Mouse (Mus musculus): Measurements from ENCODE around the gene Arhgap25.
"Not testable (repeated sequence)": the region's sequence is repeated elsewhere in the genome, so short reads cannot be mapped to it uniquely, and the experiment has no call there.

The Arhgap25 gene

DNA sequence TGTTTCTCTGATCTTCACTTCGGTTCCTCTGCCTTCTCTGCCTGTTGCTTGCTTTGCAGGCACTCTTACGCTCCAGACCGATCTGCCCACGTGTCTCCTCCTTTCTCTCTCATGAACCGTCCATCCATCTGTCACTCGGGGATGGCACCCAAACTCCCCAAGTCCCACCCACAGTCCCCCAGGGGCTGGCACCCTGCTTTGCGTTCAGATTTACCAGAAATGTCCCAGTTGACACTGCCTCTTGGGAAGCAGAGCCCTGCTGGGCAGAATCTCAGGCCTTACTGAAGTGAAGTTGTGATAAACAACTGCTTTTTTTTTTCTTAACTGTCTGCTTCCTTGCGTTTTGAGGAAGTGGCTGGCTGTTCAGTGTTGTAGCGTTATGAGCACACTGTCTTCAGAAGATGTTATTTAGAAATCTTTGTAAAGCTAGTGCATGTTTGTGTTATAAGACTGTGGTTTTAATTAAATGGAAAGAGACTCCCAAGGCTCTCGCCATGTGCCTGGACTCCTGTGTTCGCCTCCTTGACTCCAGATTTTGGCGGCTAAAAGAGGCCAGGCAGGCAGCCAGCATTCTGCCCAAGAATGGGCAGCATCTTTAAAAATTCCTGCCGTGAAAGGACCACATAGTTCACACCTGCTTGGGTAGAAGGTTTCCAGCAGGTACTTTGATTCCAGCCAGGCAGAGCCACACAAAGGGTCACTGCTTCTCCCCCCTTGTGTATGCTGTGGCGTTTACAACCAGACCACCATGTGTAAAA lies at the start of gene Arhgap25:
Arhgap25 (minus strand) TSS at position 307 of the 758 bp plus-strand sequence.
- ChIA-PET CTCF (interaction anchor here in 2 of 4 experiments (0.6 to 0.7 kb wide), 3 partner anchors 20 to 434 kb away, joined by 4 read pairs; no protein-coding TSS in a partner anchor), POLR2A (interaction anchor here in 1 of 4 experiments (0.6 kb wide), 1 partner anchor 96 kb away, joined by 5 read pairs; no protein-coding TSS in a partner anchor)

DNA sequence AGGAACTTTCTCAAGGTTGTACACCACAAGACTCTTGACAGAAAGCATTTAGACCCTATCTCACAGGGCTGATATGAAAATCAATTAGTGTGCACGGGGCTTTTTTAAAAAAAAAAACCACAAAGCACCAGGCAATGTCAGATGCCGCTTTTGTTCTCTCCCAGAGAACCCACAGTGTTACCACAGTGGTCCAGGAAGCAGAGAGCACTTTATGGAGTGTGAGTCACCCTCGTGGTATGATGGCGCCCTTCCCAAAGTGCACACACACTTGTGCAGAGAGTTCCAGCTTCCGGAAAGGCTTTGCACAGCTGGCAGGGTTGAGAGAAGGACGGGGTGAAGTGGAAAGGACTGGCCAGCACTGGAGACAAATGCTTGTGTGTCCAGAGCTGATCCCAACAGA lies 49.4 kb upstream of the Arhgap25 start:
- ChIA-PET CTCF (interaction anchor here in 1 of 4 experiments (1.8 kb wide), 1 partner anchor 116 kb away, joined by 4 read pairs; no protein-coding TSS in a partner anchor), POLR2A (interaction anchor here in 1 of 4 experiments (0.7 kb wide), 1 partner anchor 127 kb away, joined by 3 read pairs; no protein-coding TSS in a partner anchor)

DNA sequence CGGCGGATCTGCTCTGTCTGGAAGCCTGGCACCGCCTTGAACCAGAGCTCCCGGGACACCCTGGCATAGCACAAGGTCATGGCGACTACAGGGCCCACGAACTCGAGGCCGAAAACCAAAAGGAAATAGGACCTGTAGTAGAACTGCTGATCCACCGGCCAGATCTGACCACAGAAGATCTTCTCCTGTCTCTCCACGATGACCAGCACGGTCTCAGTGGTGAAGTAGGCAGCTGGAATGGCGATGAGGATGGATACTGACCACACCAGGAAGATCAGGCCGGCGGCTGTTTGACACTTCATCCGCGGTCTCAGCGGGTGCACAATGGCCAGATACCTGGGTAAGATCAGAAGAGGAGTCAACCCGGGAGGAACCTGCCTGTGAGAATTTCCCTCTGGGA lies 48.5 kb upstream of the Arhgap25 start:
- ChIA-PET CTCF (interaction anchor here in 1 of 4 experiments (1.8 kb wide), 1 partner anchor 115 kb away, joined by 4 read pairs; no protein-coding TSS in a partner anchor), POLR2A (interaction anchor here in 1 of 4 experiments (0.6 kb wide), 1 partner anchor 158 kb away, joined by 3 read pairs; no protein-coding TSS in a partner anchor)

DNA sequence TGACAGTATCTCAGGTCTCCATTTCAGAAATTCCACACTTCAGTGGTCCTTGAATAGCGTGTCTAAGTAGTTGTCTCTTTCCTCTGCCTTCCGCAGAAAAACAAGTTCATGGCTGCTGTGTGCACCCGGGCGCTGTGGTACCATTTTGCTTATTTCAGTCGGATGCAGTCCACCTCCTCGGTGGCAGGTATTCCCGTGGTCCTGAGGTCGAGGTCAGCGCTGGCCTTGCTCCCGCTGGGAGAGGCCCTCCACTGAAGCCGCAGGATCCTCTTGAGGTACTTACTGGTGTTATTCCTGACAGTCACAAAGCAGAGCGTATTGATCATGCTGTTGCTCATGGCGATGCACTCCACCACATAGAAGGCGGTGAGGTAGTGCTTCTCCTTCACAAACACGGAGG lies 48.0 kb upstream of the Arhgap25 start:
- ChIA-PET CTCF (no interaction called here), POLR2A (no interaction called here)

DNA sequence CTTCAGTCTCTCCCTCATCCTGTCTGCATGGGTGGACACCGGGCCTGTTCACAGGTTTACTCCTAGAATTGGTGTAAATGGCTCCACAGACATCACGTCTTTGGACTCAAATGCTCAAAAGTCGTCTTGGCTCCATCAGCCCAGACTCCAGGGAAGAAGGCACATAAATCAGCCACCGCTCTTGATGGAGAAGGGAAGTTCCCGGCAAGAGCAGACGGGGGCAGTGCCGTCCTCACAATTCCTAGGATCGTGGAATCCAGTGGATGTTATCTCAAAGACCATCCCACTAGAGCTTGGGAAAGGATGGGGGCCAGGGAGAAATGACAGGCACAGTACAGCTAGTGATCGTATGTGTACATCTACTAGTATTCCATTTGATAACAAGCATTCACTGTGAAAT lies 45.2 kb upstream of the Arhgap25 start:
- POLR2A ChIA-PET: no interaction called here
- CTCF ChIA-PET: no interaction called here

DNA sequence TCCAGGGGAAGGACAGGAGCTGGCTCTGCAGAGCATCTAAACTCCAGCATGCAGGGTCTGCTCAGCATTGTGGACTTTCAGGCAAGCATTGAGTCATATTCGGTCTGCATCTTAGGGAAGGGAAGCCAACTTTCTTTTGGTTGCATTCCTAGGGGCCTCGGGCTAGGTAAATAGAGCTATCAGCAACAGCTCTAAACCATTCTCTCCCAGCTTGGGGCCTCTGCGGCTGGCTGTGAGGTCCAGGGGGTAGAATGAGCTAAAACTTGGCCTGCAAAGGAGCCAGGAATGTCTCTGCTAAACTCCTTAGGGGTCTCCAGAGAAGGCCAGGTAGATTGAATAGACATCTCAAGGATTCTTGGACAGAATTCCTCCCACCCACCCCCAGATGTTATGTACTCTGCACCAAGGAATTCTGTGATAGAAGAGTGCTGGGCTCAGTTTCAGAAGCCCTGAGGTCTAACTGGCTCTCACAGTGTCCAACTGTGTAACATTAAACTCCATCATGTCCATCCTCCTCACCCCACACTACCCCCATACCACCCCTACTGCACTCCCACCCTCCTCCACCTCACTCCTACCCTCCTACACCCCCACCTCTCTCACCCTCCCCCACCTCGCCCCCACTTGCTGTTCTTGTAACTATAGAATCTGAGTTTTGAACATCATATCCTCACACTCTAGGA lies 43.7 kb upstream of the Arhgap25 start:
- POLR2A ChIA-PET: no interaction called here
- CTCF ChIA-PET: no interaction called here

DNA sequence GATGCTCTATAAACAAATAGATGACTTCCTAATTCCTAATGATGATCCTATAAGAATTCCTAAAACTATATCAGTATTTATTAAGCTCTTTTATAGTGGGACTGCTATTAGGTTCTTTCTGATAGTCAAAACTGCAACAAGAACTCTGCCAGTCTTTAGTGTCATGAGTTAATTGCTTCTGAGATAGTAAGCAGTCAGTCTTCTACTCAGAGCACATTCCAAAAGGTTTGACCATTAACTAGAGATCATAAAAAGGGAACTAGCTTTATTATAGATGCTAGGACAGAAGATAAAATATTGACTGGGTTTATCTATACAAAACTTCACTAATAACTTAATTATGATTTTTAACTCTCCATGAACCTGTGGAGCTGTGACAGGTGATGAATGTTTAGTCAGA lies 38.8 kb upstream of the Arhgap25 start:
- CTCF ChIA-PET: not testable (repeated sequence)

DNA sequence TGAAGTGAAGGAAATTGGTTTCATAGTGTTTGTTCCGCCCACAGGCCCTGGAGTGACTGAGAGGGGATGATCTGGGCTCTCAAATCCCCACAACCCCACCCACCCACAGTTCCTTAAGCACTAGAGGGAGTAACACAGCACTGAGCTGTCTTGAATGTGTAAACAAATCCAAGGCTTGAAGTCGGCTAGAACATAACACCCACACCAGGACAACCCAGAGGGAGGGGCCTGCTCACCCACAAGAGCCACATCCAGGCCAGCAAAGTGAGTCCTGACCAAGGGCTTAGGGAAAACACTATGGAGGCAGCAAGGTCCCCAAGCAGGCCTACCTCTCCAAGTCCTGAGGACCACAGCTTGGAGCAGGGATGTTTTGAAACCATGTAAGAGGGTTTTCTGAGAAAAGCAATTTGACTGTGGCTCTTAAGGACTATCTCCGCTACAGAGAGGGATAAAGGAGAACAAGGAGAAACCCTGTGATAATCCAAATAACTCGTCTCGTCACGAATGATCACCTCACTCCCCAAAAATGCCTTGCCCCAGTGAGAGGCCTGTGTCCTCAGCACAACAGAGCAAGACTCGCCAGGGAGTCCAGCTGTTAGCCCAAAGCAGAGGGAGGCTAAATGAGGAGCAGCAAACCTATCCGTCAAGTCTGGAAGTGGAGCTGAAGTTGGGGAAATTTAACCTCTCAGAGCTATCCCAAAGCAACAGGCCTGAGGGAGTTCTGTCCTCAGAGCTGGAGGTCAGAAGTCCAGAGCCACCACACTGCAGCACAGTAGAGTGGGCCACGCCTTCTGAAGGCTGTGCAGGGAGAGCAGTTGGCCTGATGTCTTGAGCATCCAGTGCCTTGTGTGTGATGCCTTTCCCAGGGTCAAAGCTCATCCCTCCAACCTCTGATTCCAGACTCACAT lies 34.9 kb upstream of the Arhgap25 start:
- ChIA-PET CTCF (interaction anchor here (0.6 to 1.3 kb wide), 8 partner anchors 14 to 1202 kb away, joined by 3 to 4 read pairs (median 3); partner anchors contain the start of gene Fam136a (in 1 of the 4)), POLR2A (interaction anchor here in 2 of 4 experiments (0.6 to 1.1 kb wide), 8 partner anchors 11 to 417 kb away, joined by 3 to 6 read pairs (median 3); no protein-coding TSS in a partner anchor)

More for the DNA sequence above, 38.8 kb upstream of the Arhgap25 start:
- POLR2A ChIA-PET: not testable (repeated sequence)

DNA sequence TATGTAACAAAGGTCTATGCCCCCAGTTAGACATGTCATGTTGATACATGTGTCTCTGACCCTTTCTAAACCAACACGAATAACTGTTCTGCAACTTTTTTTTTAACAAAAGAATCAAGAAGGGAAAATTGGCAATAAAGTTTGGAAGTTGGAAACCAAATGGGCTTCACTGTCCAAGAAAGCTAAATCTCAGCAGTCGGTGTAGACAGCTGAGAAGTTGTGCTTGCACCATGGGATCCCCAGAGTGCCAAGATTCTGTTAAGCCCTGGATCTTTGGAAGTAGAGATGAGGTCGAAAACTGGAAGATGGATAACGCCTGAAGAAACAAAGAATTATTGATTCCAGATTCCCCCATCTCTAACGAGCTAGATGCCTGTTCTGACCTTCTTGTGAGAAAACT lies 32.1 kb upstream of the Arhgap25 start:
- ChIA-PET CTCF (interaction anchor here in 2 of 4 experiments (0.6 to 1.6 kb wide), 3 partner anchors 99 to 443 kb away, joined by 3 to 14 read pairs (median 4); no protein-coding TSS in a partner anchor), POLR2A (interaction anchor here in 2 of 4 experiments (0.7 to 1.1 kb wide), 2 partner anchors 20 to 54 kb away, joined by 3 read pairs; no protein-coding TSS in a partner anchor)

DNA sequence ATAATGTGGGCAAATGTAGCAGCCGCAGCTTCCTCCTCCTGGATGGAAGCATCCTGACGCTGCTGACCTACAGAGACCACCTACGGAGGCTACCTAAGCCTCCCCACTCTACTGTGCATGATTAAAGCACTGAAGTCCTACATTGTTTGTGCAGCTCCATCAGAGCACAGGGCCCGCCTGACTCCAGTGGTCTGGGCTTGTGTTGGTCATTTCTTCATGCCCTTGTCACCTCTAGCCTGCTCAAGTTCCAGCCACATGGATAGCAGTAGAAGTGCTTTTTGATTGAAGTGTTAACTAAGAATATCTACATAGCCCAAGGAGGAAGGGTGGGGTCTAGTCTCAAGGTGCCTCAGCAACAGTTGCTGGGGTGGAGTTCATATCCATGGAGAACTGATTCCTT lies 31.3 kb upstream of the Arhgap25 start:
- ChIA-PET POLR2A (interaction anchor here in 1 of 4 experiments (1.1 kb wide), 1 partner anchor 107 kb away, joined by 3 read pairs; the partner anchor contains the start of gene Aplf), CTCF (interaction anchor here in 1 of 4 experiments (0.6 kb wide), 1 partner anchor 96 kb away, joined by 3 read pairs; no protein-coding TSS in a partner anchor)

DNA sequence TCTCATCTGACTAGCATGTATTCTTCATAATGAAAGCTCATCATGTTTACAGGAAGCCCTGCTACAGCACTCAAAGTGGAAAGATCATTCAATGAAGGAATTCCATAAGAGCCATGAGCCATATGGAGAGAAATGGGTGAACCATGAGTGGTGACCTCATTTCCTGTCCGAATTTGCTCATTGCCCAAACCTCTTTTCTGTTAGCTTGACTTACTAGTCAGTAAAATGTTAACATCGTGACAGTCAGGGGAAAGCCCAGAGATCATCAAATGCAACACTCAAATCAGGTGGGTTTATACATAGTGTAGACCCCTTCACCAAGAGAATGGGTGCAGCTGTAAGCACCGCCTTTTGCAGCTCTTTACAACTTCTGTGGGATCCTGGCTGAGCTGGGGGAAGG lies 20.7 kb upstream of the Arhgap25 start:
- POLR2A ChIA-PET: interaction anchor here in 1 of 4 experiments (1.4 kb wide), 1 partner anchor 37 kb away, joined by 4 read pairs; no protein-coding TSS in a partner anchor
- CTCF ChIA-PET: interaction anchor here in 2 of 4 experiments (0.9 to 1.4 kb wide), 2 partner anchors 15 to 102 kb away, joined by 3 read pairs; no protein-coding TSS in a partner anchor

DNA sequence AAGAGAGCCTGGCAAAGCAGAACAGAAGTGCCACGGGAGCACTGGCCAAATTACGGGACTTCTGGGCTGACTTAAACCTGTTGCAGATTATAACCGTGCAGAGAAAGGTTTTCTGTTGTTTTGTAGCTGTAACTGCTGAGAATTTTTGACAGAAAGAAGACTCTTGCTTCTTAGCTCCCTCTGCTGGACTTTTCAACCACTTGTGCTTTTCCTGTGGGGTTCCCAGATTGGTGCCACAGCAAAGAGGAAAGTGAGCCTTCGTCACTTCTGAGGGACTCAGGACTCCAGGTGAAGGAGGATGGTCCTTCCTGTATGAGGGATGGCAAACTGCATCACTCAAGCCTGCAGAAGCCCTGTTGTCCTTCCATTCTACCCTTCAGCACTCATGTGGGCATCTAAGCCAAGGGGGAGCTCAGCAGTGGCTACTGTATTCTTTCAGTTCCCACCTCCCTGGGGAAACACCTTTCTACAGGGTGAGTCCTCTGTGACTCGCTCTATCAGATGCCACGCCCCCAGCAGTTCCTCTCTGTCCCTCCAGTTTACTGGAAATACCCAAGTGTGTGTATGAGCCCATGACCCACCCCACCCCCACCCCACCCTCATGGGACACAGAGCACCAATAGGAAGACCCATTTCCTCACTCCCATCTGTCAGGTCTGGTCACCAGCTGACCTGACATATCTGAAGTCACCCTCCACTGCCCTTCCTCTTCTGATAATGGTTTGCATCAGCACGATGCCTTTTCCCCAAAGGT lies 19.2 kb upstream of the Arhgap25 start:
- ChIA-PET CTCF (interaction anchor here (0.5 to 1.7 kb wide), 14 partner anchors 11 to 487 kb away, joined by 3 to 8 read pairs (median 4); partner anchors contain the start of gene Antxr1 (in 1 of the 4)), POLR2A (interaction anchor here in 1 of 4 experiments (1.3 to 1.8 kb wide), 2 partner anchors 11 to 157 kb away, joined by 3 to 4 read pairs; no protein-coding TSS in a partner anchor)

DNA sequence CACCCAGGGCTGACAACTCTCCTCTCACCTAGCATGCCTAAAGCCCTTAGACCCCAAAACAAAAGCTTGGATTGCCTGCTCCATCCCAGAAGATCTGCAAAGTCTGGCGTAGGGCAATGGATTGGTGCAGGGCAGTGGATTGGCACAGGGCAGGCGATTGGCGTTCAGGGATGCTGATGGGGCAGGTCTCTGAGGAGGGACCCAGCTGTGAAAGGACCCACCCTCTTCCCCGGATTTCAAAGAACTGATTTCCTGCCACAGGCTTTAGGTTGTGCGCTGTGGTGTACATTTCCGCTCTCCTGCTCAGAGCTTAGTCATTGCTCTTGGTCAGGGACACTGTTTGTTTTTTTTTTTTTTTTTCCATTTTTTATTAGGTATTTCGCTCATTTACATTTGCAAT lies 14.8 kb upstream of the Arhgap25 start:
- CTCF ChIA-PET: interaction anchor here in 1 of 4 experiments (0.6 kb wide), 1 partner anchor 541 kb away, joined by 3 read pairs; no protein-coding TSS in a partner anchor
- POLR2A ChIA-PET: interaction anchor here in 3 of 4 experiments (0.6 to 0.8 kb wide), 7 partner anchors 17 to 618 kb away, joined by 3 to 6 read pairs (median 4); no protein-coding TSS in a partner anchor

DNA sequence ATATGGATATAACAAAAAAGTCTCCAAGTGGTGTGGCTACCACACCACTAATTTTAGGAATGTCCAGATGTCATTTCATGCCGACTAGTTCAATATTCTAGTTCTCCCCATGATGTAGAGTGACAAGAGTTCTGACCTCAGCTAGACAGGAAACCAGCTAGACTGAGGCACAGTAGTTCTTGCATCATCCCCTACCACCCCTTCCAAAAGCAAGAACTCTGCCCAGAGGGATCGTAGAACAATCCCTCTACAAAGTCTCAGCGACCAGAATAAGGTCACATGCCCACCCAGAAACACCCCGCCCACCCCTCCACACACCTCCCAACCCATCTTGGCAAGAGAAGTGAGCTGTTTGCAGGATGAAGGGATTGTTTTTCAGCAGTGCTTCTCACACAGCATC lies 14.4 kb upstream of the Arhgap25 start:
- ChIA-PET POLR2A (interaction anchor here in 3 of 4 experiments (0.6 to 0.8 kb wide), 7 partner anchors 17 to 618 kb away, joined by 3 to 6 read pairs (median 4); no protein-coding TSS in a partner anchor), CTCF (no interaction called here)

DNA sequence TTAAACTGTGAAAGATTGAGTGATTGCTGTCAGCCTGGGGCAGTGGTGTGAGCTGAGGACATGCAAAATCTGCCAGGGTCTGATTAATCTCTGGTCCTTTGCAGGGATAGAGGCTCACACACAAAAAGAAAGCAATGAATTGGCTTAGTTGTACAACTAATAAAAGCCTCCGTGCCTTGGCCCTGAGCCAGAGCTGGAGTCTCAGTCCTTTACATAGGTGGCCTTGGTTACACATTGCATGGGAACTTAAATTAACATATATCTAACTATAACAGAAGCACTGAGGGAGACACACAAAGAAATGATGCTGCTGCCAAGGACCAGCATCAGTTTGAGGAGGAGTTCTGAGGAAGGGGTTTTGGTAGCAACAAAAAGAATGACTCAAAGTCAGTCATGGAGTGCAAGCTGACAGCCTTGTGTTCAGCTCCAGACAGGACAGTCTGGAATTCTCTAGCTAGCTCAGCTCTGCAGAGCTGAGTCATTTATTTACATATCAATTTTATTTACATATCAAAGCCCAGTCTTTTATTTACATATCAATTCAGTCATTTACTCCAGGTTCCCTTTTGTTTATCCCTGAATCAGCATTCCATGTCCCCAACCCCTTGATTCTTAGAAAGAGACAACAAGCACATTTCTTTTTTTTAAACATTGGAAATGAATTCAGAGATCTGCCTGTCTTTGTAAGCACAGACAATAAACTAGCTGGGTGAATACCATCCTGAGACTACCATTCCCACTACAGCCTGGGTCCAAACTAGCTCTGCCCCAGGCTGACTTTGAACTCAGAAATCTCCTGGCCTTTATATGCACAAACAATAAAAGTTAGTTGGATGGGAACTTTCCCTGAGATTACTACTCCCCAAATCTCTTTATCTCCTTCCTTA lies 12.5 kb upstream of the Arhgap25 start:
- CTCF ChIA-PET: interaction anchor here in 1 of 4 experiments (1.1 kb wide), 1 partner anchor 32 kb away, joined by 3 read pairs; no protein-coding TSS in a partner anchor
- POLR2A ChIA-PET: interaction anchor here in 2 of 4 experiments (0.7 to 1.5 kb wide), 9 partner anchors 9 to 500 kb away, joined by 3 to 6 read pairs (median 3); partner anchors contain the start of gene Rab7 (in 1 of the 2)

DNA sequence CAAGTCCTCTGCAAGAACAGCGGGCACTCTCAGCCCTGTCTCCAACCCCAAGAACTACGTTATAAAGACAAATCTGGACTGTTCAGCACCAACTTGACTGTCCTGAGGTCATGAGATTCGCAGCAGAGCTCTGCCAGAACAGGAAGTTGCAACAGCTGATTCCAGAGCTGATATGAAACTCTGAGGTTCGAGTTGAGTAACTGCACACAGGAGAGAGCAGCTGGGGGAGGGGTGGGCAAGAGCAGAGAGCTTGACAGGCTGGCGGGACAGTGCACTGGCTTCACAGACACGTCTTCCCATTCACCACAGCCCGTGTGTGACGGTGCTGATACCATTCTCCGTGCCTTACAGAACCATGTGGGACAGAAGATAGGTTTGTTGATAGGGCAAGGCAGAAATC lies 9.0 kb upstream of the Arhgap25 start:
- ChIA-PET POLR2A (no interaction called here), CTCF (interaction anchor here in 1 of 4 experiments (0.6 kb wide), 1 partner anchor 278 kb away, joined by 3 read pairs; no protein-coding TSS in a partner anchor)

All from embryonic stem cell, embryonic (primary cell).